Mouse (Mus musculus) forebrain, postnatal 0 days (tissue): ENCODE results near the gene Nudt8. TPM values are rescaled to one million over a fixed set of nuclear protein-coding genes. Genes with fewer than 3 reads are reported as not detected.

Source experiments
- ATAC-seq: fragments of 200-750 bp; cut with Nextera tagmentation; 2 replicates; pipeline ENCODE4 v1.8.0; 2017; ENCODE audit warnings: mild to moderate bottlenecking, moderate library complexity
- DNase-seq: peaks from one replicate; pipeline ENCODE4 v3.0.0-alpha.2; 2015
- H3K27ac ChIP-seq: fragments of 300-500 bp; sonication (generic); 2 replicates; pipeline ENCODE4 v1.5.1; 2014; ENCODE audit warnings: low read depth, mild to moderate bottlenecking, antibody characterized with exemption, low read length, moderate library complexity, mixed read lengths
- H3K27me3 ChIP-seq: fragments of 300-500 bp; sonication (generic); 2 replicates; pipeline ENCODE4 v1.6.1; 2014; ENCODE audit warnings: mild to moderate bottlenecking, low read length, mixed read lengths; ENCODE audit not compliant: insufficient read depth
- H3K36me3 ChIP-seq: fragments of 300-500 bp; sonication (generic); 2 replicates; pipeline ENCODE4 v1.6.1; 2014; ENCODE audit warnings: mild to moderate bottlenecking, moderate library complexity; ENCODE audit not compliant: insufficient read depth
- H3K4me1 ChIP-seq: fragments of 300-500 bp; sonication (generic); 2 replicates; pipeline ENCODE4 v1.6.1; 2014; ENCODE audit warnings: antibody characterized with exemption; ENCODE audit not compliant: insufficient read depth
- H3K4me2 ChIP-seq: fragments of 300-500 bp; sonication (generic); 2 replicates; pipeline ENCODE4 v1.6.1; 2014; ENCODE audit warnings: low read depth, mild to moderate bottlenecking, moderate library complexity
- H3K4me3 ChIP-seq: fragments of 300-500 bp; sonication (generic); 2 replicates; pipeline ENCODE4 v1.5.1; 2014; ENCODE audit warnings: low read depth, low read length, mixed read lengths
- H3K9ac ChIP-seq: fragments of 300-500 bp; sonication (generic); 2 replicates; pipeline ENCODE4 v1.6.1; 2014; ENCODE audit warnings: mild to moderate bottlenecking
- H3K9me3 ChIP-seq: fragments of 300-500 bp; sonication (generic); 2 replicates; pipeline ENCODE4 v1.6.1; 2016; ENCODE audit warnings: low read length
- CTCF ChIP-seq: sonication (generic); IDR thresholded peaks from 2 replicates; pipeline ENCODE4 v1.5.1; 2016; ENCODE audit warnings: antibody characterized with exemption, control low read depth, low read depth
- WGBS: fragments of 180-500 bp; shearing (Covaris S2); extraction: QIAGEN DNeasy Blood & Tissue Kit; methylation state at CpG from one replicate; pipeline ENCODE4 v1.1.7; 2014; 5-methylcytosine and 5-hydroxymethylcytosine counted together
- polyA plus RNA-seq: library from polyadenylated mRNA; unstranded; fragments of >200 nt; fragmentation: Nextera tagmentation; extraction: Ambion mirVana; gene quantifications from 2 replicates; pipeline ENCODE4 v1.2.1, GENCODE M21; 2015
- total RNA-seq: library from RNA; depleted of rRNA; stranded (reverse); fragments of >200 nt; gene quantifications from 2 replicates; pipeline ENCODE4 v1.2.3, GENCODE M21; 2014

The Nudt8 gene
- total and polyA plus RNA-seq, 2 experiments from 2014 or later = 30.8 to 36.3 TPM

GRCm38 (mm10) chr19:3986334-3986733, 14.0 kb upstream of the Nudt8 start, which contains the start of gene Acy3:
TSS of gene Acy3 (plus strand) at chr19:3986570.
- Histone ChIP-seq H3K4me1 (no peaks in the 10 kb centered on the region), H3K4me2 (no peak within 1 kb of the TSS), H3K27me3 (no peaks in the 10 kb centered on the region; the same call in 1 of the 2 replicates), H3K4me3 (no peak within 1 kb of the TSS), H3K27ac (no peak within 1 kb of the TSS), H3K36me3 (no peaks in the 10 kb centered on the region), H3K9me3 (no peaks in the 10 kb centered on the region), H3K9ac (no peak within 1 kb of the TSS)
- ATAC-seq (no peak), DNase-seq (no peak)
- no peak for TF ChIP-seq CTCF
- 6% methylated on average over 8 of the region's 8 CpGs for WGBS

DNA sequence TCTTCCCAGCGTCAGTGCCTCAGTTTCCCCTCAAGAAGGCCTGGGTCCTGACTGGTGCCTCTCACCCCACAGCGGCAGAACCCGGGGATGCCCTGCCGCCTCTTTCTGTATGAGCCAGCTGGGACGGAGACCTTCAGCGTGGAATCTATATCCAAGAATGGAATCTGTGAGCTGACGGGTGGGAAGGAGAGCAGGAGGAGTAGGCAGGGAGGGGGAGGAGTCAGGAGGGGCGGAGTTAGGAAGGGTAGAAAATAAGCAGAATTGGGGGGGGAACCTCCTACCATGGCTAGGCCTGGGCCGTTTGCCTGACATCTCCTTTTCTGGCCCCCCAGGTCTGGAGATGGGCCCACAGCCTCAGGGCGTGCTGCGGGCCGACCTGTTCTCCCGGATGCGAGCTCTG, 12.3 kb upstream of the Nudt8 start:
- H3K4me2 ChIP-seq = no peak overlapping the region
- ATAC-seq (no peak), DNase-seq (no peak)
- H3K36me3 ChIP-seq = no peaks in the 10 kb centered on the region
- H3K9ac ChIP-seq = no peak overlapping the region
- H3K4me1 ChIP-seq = no peaks in the 10 kb centered on the region
- WGBS = 91% methylated on average over 14 of the region's 14 CpGs
- no peaks in the 10 kb centered on the region; the same call in 1 of the 2 replicates for H3K27me3 ChIP-seq
- no peak overlapping the region for H3K27ac ChIP-seq
- H3K4me3 ChIP-seq = no peak overlapping the region
- H3K9me3 ChIP-seq = no peaks in the 10 kb centered on the region
- no peak for TF ChIP-seq CTCF

- ATAC-seq (no peak), DNase-seq (no peak)
- Histone ChIP-seq H3K9ac (no peak overlapping the region), H3K4me1 (no peaks in the 10 kb centered on the region), H3K4me2 (no peak overlapping the region), H3K27ac (no peak overlapping the region), H3K27me3 (no peaks in the 10 kb centered on the region; the same call in 1 of the 2 replicates), H3K9me3 (no peaks in the 10 kb centered on the region), H3K36me3 (no peaks in the 10 kb centered on the region), H3K4me3 (no peak overlapping the region)
- peak; percentile 34; the same call in 1 of the 2 replicates for TF ChIP-seq CTCF
- 90% methylated on average over 4 of the region's 4 CpGs for WGBS
Observed at GRCm38 (mm10) chr19:3988750-3989149, 11.6 kb upstream of the Nudt8 start.

DNA sequence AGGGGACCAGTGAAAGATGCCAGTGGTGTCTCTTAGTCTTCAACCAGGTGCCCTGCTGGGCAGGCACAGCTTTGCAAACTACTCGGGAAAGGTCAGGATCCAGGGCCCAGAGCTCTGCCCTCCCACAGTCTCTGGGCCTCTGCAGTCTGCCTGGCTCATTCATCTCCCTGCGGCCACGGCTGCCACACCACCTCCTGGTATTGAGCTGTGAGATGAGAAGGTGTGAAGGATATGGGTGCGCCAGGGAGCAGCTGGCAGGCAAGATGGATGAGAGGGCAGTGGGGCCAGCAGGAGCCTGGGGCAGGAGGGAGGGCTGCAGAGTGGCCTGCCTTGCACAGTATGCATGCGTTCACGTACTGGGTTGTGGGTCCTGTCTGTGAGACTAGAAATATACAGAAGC, 9.6 kb upstream of the Nudt8 start:
- H3K36me3 ChIP-seq = no peaks in the 10 kb centered on the region
- DNase-seq = no peak
- H3K4me1 ChIP-seq = no peaks in the 10 kb centered on the region
- H3K9me3 ChIP-seq = no peaks in the 10 kb centered on the region
- H3K9ac ChIP-seq = no peak overlapping the region
- no peak for TF ChIP-seq CTCF
- H3K27ac ChIP-seq = no peak overlapping the region
- WGBS = 72% methylated on average over 6 of the region's 6 CpGs
- no peak overlapping the region for H3K4me2 ChIP-seq
- H3K27me3 ChIP-seq = no peaks in the 10 kb centered on the region; the same call in 1 of the 2 replicates
- no peak for ATAC-seq
- no peak overlapping the region for H3K4me3 ChIP-seq

GRCm38 (mm10) chr19:3991562-3991961, 8.8 kb upstream of the Nudt8 start:
- H3K9ac ChIP-seq = no peak overlapping the region
- ATAC-seq = no peak
- no peak for DNase-seq
- no peaks in the 10 kb centered on the region for H3K9me3 ChIP-seq
- no peak for TF ChIP-seq CTCF
- H3K4me3 ChIP-seq = no peak overlapping the region
- H3K4me1 ChIP-seq = no peaks in the 10 kb centered on the region
- 94% methylated on average over 3 of the region's 3 CpGs for WGBS
- H3K27ac ChIP-seq = no peak overlapping the region
- no peaks in the 10 kb centered on the region; the same call in 1 of the 2 replicates for H3K27me3 ChIP-seq
- H3K4me2 ChIP-seq = no peak overlapping the region
- H3K36me3 ChIP-seq = no peaks in the 10 kb centered on the region

DNA sequence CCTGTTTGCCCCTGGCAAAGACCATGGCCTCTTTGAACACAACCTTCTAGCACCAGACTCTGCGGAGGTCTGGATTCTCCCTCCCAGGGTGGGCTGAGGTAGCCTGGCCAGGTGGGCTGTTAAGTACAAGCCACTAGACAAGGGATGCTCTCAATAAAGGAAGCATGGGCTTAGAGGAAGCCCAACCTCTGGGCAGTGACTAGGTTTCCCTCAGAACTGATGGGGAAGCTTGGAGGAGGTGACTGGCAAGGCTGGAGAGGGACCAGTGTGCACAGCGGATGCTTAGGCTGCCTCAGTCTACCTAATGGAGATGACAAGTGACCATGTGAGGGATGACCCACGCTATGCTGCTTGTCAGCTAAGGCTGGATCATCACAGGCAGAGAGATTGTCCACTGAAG, 8.4 kb upstream of the Nudt8 start:
- WGBS = 82% methylated on average over 3 of the region's 3 CpGs
- Histone ChIP-seq H3K27ac (no peak overlapping the region), H3K9ac (no peak overlapping the region), H3K9me3 (no peaks in the 10 kb centered on the region), H3K4me1 (no peaks in the 10 kb centered on the region), H3K4me2 (no peak overlapping the region), H3K36me3 (no peaks in the 10 kb centered on the region), H3K4me3 (no peak overlapping the region), H3K27me3 (no peaks in the 10 kb centered on the region; the same call in 1 of the 2 replicates)
- ATAC-seq (no peak), DNase-seq (no peak)
- no peak for TF ChIP-seq CTCF

GRCm38 (mm10) chr19:3992416-3992815, 8.0 kb upstream of the Nudt8 start, which contains the start of gene Tbx10:
TSS of gene Tbx10 (plus strand) at chr19:3992752.
- no peak within 1 kb of the TSS for H3K4me2 ChIP-seq
- no peaks in the 10 kb centered on the region for H3K36me3 ChIP-seq
- DNase-seq (no peak), ATAC-seq (no peak)
- no peaks in the 10 kb centered on the region for H3K9me3 ChIP-seq
- no peak within 1 kb of the TSS for H3K4me3 ChIP-seq
- TF ChIP-seq CTCF = no peak
- no peaks in the 10 kb centered on the region for H3K4me1 ChIP-seq
- no peak within 1 kb of the TSS for H3K27ac ChIP-seq
- 54% methylated on average over 5 of the region's 5 CpGs for WGBS
- no peak within 1 kb of the TSS for H3K9ac ChIP-seq
- H3K27me3 ChIP-seq = no peaks in the 10 kb centered on the region; the same call in 1 of the 2 replicates
